Comparison of ENCODE assay signal across 17 mouse cellular contexts in the genomic region with DNA sequence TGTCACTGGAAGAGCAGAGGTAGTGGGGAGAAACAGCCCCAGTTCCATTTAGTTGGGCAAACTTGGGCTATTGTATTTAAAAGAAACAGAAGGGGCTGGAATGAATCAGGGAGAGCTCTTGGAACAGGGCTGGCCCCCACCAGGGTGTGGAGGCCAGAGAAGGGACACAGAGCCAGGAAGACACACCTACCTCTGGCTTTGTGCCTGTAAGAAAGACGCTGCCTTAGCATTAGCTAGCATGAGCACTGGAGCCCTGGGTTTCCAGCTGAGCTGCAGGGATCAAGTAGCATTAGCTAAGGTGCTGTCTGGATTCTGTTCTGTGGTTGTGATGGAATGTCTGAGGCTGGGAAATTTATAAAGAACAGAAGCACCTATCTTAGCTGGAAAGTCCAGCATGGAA.
DNase-seq lines count a peak whose midpoint lies in the region; ATAC-seq and TF ChIP-seq lines count a peak whose summit lies in the region.
"Had no signal": no experiment of that assay in that cellular context is flagged by ENCODE, and none has a peak within 500 bp of the region (broad histone marks: within the 10 kb centered on the region; RNA-seq: fewer than 3 reads in every experiment).

No protein-coding gene starts in this region.

- TF ChIP-seq CTCF in lung, postnatal 0 days (IDR thresholded peaks at IDR 0.05): no peak

- no peak overlapping the region for H3K9ac ChIP-seq in lung, postnatal 0 days (replicated peaks; ENCODE audit: low read depth)
- H3K9ac ChIP-seq in limb, embryonic 15.5 days: no peak overlapping the region
- H3K9ac ChIP-seq: forebrain, embryonic 15.5 days; heart, embryonic 12.5 days; hindbrain, embryonic 14.5 days had no signal

- H3K4me2 ChIP-seq in lung, postnatal 0 days (replicated peaks; ENCODE audit: low read depth, low read length): no peak overlapping the region
- no peak overlapping the region for H3K4me2 ChIP-seq in limb, embryonic 15.5 days
- H3K4me2 ChIP-seq: forebrain, embryonic 15.5 days; heart, embryonic 12.5 days; hindbrain, embryonic 14.5 days had no signal

- H3K4me1 ChIP-seq in lung, postnatal 0 days (ENCODE audit: insufficient read depth, low read depth, low read length): peaks cover 14% of the 10 kb centered on the region
- peaks cover 32% of the 10 kb centered on the region for H3K4me1 ChIP-seq in limb, embryonic 15.5 days

- WGBS in lung, postnatal 0 days: 22% methylated on average over 1 of the region's 1 CpGs
- WGBS in large intestine, adult 2 months: 22% methylated on average over 1 of the region's 1 CpGs
- 25% methylated on average over 1 of the region's 1 CpGs for WGBS in limb, embryonic 15.5 days

- H3K27me3 ChIP-seq in lung, postnatal 0 days (replicated peaks; ENCODE audit: insufficient read depth, low read length): no peaks in the 10 kb centered on the region
- H3K27me3 ChIP-seq in limb, embryonic 15.5 days: peaks cover 8% of the 10 kb centered on the region; the same call in 1 of the 2 replicates
- H3K27me3 ChIP-seq: forebrain, embryonic 15.5 days had no signal

- H3K27ac ChIP-seq in lung, postnatal 0 days (ENCODE audit: low read length): no peak overlapping the region
- peak overlapping the region; percentile 59 for H3K27ac ChIP-seq in limb, embryonic 15.5 days
- H3K27ac ChIP-seq: forebrain, embryonic 15.5 days; hindbrain, embryonic 14.5 days had no signal

- no peaks in the 10 kb centered on the region for H3K36me3 ChIP-seq in lung, postnatal 0 days (ENCODE audit: insufficient read depth, low read length)
- no peaks in the 10 kb centered on the region for H3K36me3 ChIP-seq in limb, embryonic 15.5 days
- H3K36me3 ChIP-seq: forebrain, embryonic 15.5 days; G1E; heart, embryonic 12.5 days; hindbrain, embryonic 10.5 days had no signal

- no peak for ATAC-seq in lung, postnatal 0 days
- no peak for ATAC-seq in limb, embryonic 15.5 days (ENCODE audit: insufficient number of reproducible peaks, low FRiP score, low TSS enrichment, low read depth)
- ATAC-seq: CD4-positive, CD25-positive, alpha-beta regulatory T cell, adult 4 months; forebrain, embryonic 15.5 days had no signal

- no peak for TF ChIP-seq EP300 in lung, postnatal 0 days (IDR thresholded peaks at IDR 0.05)

- H3K4me3 ChIP-seq in lung, postnatal 0 days (ENCODE audit: low read depth, low read length): no peak overlapping the region
- no peak overlapping the region for H3K4me3 ChIP-seq in limb, embryonic 15.5 days
- H3K4me3 ChIP-seq: forebrain, embryonic 15.5 days; heart, embryonic 12.5 days; hindbrain, embryonic 10.5 days had no signal

- no peaks in the 10 kb centered on the region for H3K9me3 ChIP-seq in lung, postnatal 0 days (ENCODE audit: low read length)
- no peaks in the 10 kb centered on the region for H3K9me3 ChIP-seq in limb, embryonic 15.5 days
- H3K9me3 ChIP-seq: forebrain, embryonic 15.5 days; G1E; hindbrain, embryonic 10.5 days had no signal

- DNase-seq in lung, postnatal 0 days (ENCODE audit: low spot score): peak; percentile 39
- DNase-seq in lung, postnatal 4 days: no peak
- DNase-seq in large intestine, adult 2 months (ENCODE audit: low read depth, low spot score): peak; percentile 33
- DNase-seq in adrenal gland, postnatal 36 days: no peak
- no peak for DNase-seq in gastrocnemius, postnatal 10 days
- DNase-seq: adrenal gland, postnatal 10 days; B cell, adult 2 months; cerebellum, adult 18-20 months; cerebellum, adult 9-11 months; cerebellum, postnatal 36 days had no signal

Comparison
In these comparisons a context has a peak if more than half of its experiments do, and no peak if none do; other contexts are left out.
1. DNase-seq: peak in lung, postnatal 0 days (single experiment) and large intestine, adult 2 months (single experiment); none in lung, postnatal 4 days (0 of 2), adrenal gland, postnatal 36 days (0 of 2) and gastrocnemius, postnatal 10 days (single experiment).